Mouse (Mus musculus) CH12.LX (cell line): Measurements from ENCODE around the gene Wdr59. TPM values are rescaled to one million over a fixed set of nuclear protein-coding genes. Genes with fewer than 3 reads are reported as not detected.

Experiments
- DNase-seq: peaks from one replicate; pipeline ENCODE4 v3.0.0-alpha.2; 2013; ENCODE audit errors: extremely low read depth
- H3K27ac ChIP-seq: 2 replicates; pipeline ENCODE4 v1.5.1; 2012; ENCODE audit warnings: low read depth, mild to moderate bottlenecking, control low read depth, moderate library complexity; ENCODE audit not compliant: insufficient read depth
- H3K27me3 ChIP-seq: replicated peaks from 2 replicates; pipeline ENCODE3; 2012; ENCODE audit warnings: inconsistent platforms
- H3K36me3 ChIP-seq, 2 experiments: replicated peaks in 1 of 2; 2 replicates each; pipeline versions ENCODE3 to v1.6.1; 2012; ENCODE audit warnings: inconsistent platforms in 1 of 2, low read length in 1 of 2, mild to moderate bottlenecking in 1 of 2, mixed read lengths in 1 of 2, moderate library complexity in 1 of 2; ENCODE audit not compliant: control insufficient read depth in 1 of 2, insufficient read depth in 1 of 2
- H3K4me1 ChIP-seq, 2 experiments: 2 replicates each; pipeline ENCODE4 v1.6.1; 2012; ENCODE audit warnings: inconsistent platforms in 1 of 2, moderate library complexity in 1 of 2; ENCODE audit not compliant: insufficient read depth in 2 of 2, control insufficient read depth in 1 of 2
- H3K4me2 ChIP-seq: 2 replicates; pipeline ENCODE4 v1.6.1; 2012; ENCODE audit warnings: low read depth, mild to moderate bottlenecking, control low read depth; ENCODE audit not compliant: poor library complexity, insufficient read depth, severe bottlenecking
- H3K4me3 ChIP-seq, 3 experiments: fragments of 150-350 bp in 1 of 3; sonication (generic) in 1 of 3; replicated peaks in 1 of 3; 2 replicates each; pipeline versions ENCODE3 to v1.5.1; 2011 to 2012; ENCODE audit warnings: low read depth in 2 of 3, low read length in 2 of 3, mild to moderate bottlenecking in 2 of 3, moderate library complexity in 2 of 3, control low read depth in 1 of 3, improper control_type of control experiment in 1 of 3, inconsistent platforms in 1 of 3, mixed read lengths in 1 of 3; ENCODE audit not compliant: poor library complexity in 1 of 3
- H3K79me2 ChIP-seq: replicated peaks from 2 replicates; pipeline ENCODE4 v1.6.1; 2012; ENCODE audit warnings: mild to moderate bottlenecking, moderate library complexity; ENCODE audit not compliant: control insufficient read depth, poor library complexity, insufficient read depth, severe bottlenecking; ENCODE audit errors: extremely low read depth
- H3K9ac ChIP-seq: 2 replicates; pipeline ENCODE4 v1.6.1; 2012; ENCODE audit warnings: low read depth, mild to moderate bottlenecking, control low read depth, moderate library complexity; ENCODE audit not compliant: insufficient read depth
- H3K9me3 ChIP-seq: replicated peaks from 2 replicates; pipeline ENCODE3; 2012; ENCODE audit warnings: low read length, inconsistent platforms, mixed read lengths
- BHLHE40 ChIP-seq: IDR thresholded peaks from 2 replicates; pipeline ENCODE4 v1.6.1; 2011; ENCODE audit warnings: mild to moderate bottlenecking, low read depth, low read length, improper control_type of control experiment
- CHD1 ChIP-seq: IDR thresholded peaks from 2 replicates; pipeline ENCODE4 v1.6.1; 2012; ENCODE audit warnings: low read depth, low read length, improper control_type of control experiment, inconsistent platforms
- CTCF ChIP-seq, 2 experiments: IDR thresholded peaks in 1 of 2; conservative IDR thresholded peaks in 1 of 2; 2 replicates each; pipeline ENCODE4 v1.5.1; 2011 to 2012; ENCODE audit warnings: low read depth in 2 of 2, low read length in 2 of 2, improper control_type of control experiment in 1 of 2, inconsistent platforms in 1 of 2, mild to moderate bottlenecking in 1 of 2, moderate library complexity in 1 of 2
- E2F4 ChIP-seq: IDR thresholded peaks from 2 replicates; pipeline ENCODE4 v1.6.1; 2011; ENCODE audit warnings: low read depth, low read length, improper control_type of control experiment; ENCODE audit not compliant: insufficient replicate concordance
- EP300 ChIP-seq: IDR thresholded peaks from 2 replicates; pipeline ENCODE4 v1.6.1; 2011; ENCODE audit warnings: low read length, improper control_type of control experiment
- HCFC1 ChIP-seq: IDR thresholded peaks from 2 replicates; pipeline ENCODE4 v1.6.1; 2012; ENCODE audit warnings: low read depth, mild to moderate bottlenecking, inconsistent platforms, low read length, improper control_type of control experiment
- IRF4 ChIP-seq: IDR thresholded peaks from 2 replicates; pipeline ENCODE4 v1.6.1; 2014; ENCODE audit warnings: low read depth, mild to moderate bottlenecking, inconsistent platforms, low read length, improper control_type of control experiment
- JUN ChIP-seq: IDR thresholded peaks from 2 replicates; pipeline ENCODE4 v1.6.1; 2011; ENCODE audit warnings: low read depth, mild to moderate bottlenecking, low read length, improper control_type of control experiment, moderate library complexity; ENCODE audit not compliant: insufficient read depth
- JUND ChIP-seq: conservative IDR thresholded peaks from 2 replicates; pipeline ENCODE4 v1.6.1; 2011; ENCODE audit warnings: low read depth, low read length, improper control_type of control experiment
- KAT2A ChIP-seq: IDR thresholded peaks from 2 replicates; pipeline ENCODE4 v1.6.1; 2012; ENCODE audit warnings: low read length, improper control_type of control experiment, inconsistent platforms; ENCODE audit not compliant: insufficient replicate concordance
- MAX ChIP-seq: IDR thresholded peaks from 2 replicates; pipeline ENCODE4 v1.6.1; 2011; ENCODE audit warnings: low read length, improper control_type of control experiment
- MAZ ChIP-seq: IDR thresholded peaks from 2 replicates; pipeline ENCODE4 v1.6.1; 2012; ENCODE audit warnings: low read depth, mild to moderate bottlenecking, inconsistent platforms, low read length, improper control_type of control experiment, moderate library complexity
- MEF2A ChIP-seq: IDR thresholded peaks from 2 replicates; pipeline ENCODE4 v1.6.1; 2014; ENCODE audit warnings: low read depth, mild to moderate bottlenecking, inconsistent platforms, low read length, improper control_type of control experiment, borderline replicate concordance
- MXI1 ChIP-seq: IDR thresholded peaks from 2 replicates; pipeline ENCODE4 v1.6.1; 2011; ENCODE audit warnings: mild to moderate bottlenecking, low read depth, low read length, improper control_type of control experiment
- MYC ChIP-seq: IDR thresholded peaks from 2 replicates; pipeline ENCODE4 v1.6.1; 2011; ENCODE audit warnings: low read depth, mild to moderate bottlenecking, improper control_type of control experiment, low read length
- NELFE ChIP-seq: IDR thresholded peaks from 2 replicates; pipeline ENCODE4 v1.6.1; 2011; ENCODE audit warnings: low read depth, low read length, improper control_type of control experiment
- NRF1 ChIP-seq: IDR thresholded peaks from 2 replicates; pipeline ENCODE4 v1.6.1; 2014; ENCODE audit warnings: low read depth, mild to moderate bottlenecking, inconsistent platforms, low read length, improper control_type of control experiment, moderate library complexity
- POLR2A ChIP-seq: IDR thresholded peaks from 2 replicates; pipeline ENCODE4 v1.6.1; 2011; ENCODE audit warnings: low read depth, mild to moderate bottlenecking, improper control_type of control experiment, low read length
- POLR2AphosphoS2 ChIP-seq: IDR thresholded peaks from 2 replicates; pipeline ENCODE4 v1.6.1; 2011; ENCODE audit warnings: low read depth, low read length, improper control_type of control experiment
- SIN3A ChIP-seq: IDR thresholded peaks from 2 replicates; pipeline ENCODE4 v1.6.1; 2012; ENCODE audit warnings: low read length, improper control_type of control experiment, inconsistent platforms
- TBP ChIP-seq: conservative IDR thresholded peaks from 2 replicates; pipeline ENCODE4 v1.6.1; 2011; ENCODE audit warnings: low read depth, low read length, improper control_type of control experiment
- TCF12 ChIP-seq: IDR thresholded peaks from 2 replicates; pipeline ENCODE4 v1.6.1; 2014; ENCODE audit warnings: low read depth, mild to moderate bottlenecking, inconsistent platforms, low read length, improper control_type of control experiment
- USF2 ChIP-seq: conservative IDR thresholded peaks from 2 replicates; pipeline ENCODE4 v1.6.1; 2011; ENCODE audit warnings: low read depth, low read length, improper control_type of control experiment
- ZKSCAN1 ChIP-seq: IDR thresholded peaks from 2 replicates; pipeline ENCODE4 v1.6.1; 2012; ENCODE audit warnings: low read depth, inconsistent platforms, low read length, improper control_type of control experiment, borderline replicate concordance
- ZNF384 ChIP-seq: IDR thresholded peaks from 2 replicates; pipeline ENCODE4 v1.6.1; 2012; ENCODE audit warnings: low read depth, low read length, improper control_type of control experiment, inconsistent platforms
- dilution Hi-C: fragments of 300-500 bp; cut with MboI; formaldehyde crosslinking; loops from 2 replicates; pipeline ENCODE4 v1.14.3; 2020; ENCODE audit warnings: low sequenced_read_pairs; ENCODE audit not compliant: extremely low pct_unique_long_range_greater_than_20kb, extremely low pct_ligation_motif_present
- in situ Hi-C: fragments of 300-500 bp; cut with MboI; formaldehyde crosslinking; loops from 3 replicates; pipeline ENCODE4 v1.14.3; 2019; ENCODE audit warnings: low sequenced_read_pairs, low pct_ligation_motif_present, low pct_unique_long_range_greater_than_20kb, mixed read lengths
- polyA plus RNA-seq: library from polyadenylated mRNA; unstranded; fragments of >175 nt; gene quantifications from 2 replicates; pipeline ENCODE4 v1.2.1, GENCODE M21; 2012; ENCODE audit warnings: low read depth; ENCODE audit not compliant: insufficient read length
- total RNA-seq, 2 experiments: library from RNA; depleted of rRNA; stranded (reverse); fragments of 300-350 nt in 1 of 2; fragments of >200 nt in 1 of 2; gene quantifications; 2 replicates each; pipeline ENCODE4 v1.2.3; 2012 to 2014

The Wdr59 gene
- total and polyA plus RNA-seq, 3 experiments = 6.2 to 15.6 (median 8.1) TPM

DNA sequence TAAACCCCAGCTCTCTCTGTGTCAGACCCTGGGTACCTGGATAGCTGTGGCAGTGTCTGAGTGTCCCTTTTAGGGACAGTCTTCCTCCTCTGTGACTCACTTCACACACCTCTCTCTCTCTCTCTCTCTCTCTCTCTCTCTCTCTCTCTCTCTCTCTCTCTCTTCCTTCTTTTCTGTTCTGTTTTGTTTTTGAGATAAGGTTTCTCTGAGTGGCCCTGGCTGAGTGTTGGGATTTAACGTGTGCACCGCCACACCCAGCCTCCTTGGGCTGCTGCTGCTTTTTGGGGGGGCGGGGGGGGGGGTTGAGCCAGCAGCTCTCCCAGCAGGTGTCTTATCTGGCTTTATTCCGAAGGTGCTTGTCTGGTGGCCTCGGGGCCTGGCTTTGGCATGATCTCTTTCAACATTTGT is 43.9 kb upstream of the Wdr59 start:
- H3K4me2 ChIP-seq = no peak overlapping the region
- in situ Hi-C loops = no loop called here
- TF ChIP-seq BHLHE40 = no peak
- no peak for TF ChIP-seq USF2
- TF ChIP-seq, all 38 proteins: peak for 0
- Histone ChIP-seq H3K4me1 (peaks cover 2 to 47% of the 10 kb centered on the region in 2 experiments; a peak in 2 of 4 replicates), H3K4me3 (no peak overlapping the region), H3K9ac (no peak overlapping the region), H3K27ac (no peak overlapping the region), H3K9me3 (no peaks in the 10 kb centered on the region), H3K27me3 (no peaks in the 10 kb centered on the region), H3K36me3 (peaks cover 0 to 4% of the 10 kb centered on the region in 2 experiments), H3K79me2 (no peaks in the 10 kb centered on the region)
- DNase-seq = no peak
- dilution Hi-C loops = no loop called here

DNA sequence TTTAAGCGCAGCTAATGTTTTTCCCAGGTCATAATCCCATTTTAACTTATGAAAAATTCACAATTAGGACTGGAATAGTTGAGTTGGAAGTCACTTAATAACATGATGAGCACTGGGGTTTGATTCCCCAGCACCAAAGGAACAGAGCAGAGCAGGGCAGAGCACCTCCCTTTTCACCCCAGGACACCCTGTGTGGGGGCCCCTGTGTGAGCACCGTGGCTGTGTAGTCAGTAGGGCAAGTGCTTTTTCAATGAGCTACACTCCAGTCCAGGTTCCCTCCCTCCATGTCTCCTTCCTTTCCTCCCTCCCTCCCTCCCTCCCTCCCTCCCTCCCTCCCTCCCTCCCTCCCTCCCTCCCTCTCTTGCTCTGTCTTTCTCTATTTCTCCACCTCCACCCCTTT is 42.2 kb upstream of the Wdr59 start:
- in situ Hi-C loops = no loop called here
- H3K4me1 ChIP-seq = peaks cover 0 to 33% of the 10 kb centered on the region in 2 experiments; a peak in 2 of 4 replicates
- no peak overlapping the region for H3K4me3 ChIP-seq
- H3K36me3 ChIP-seq = peaks cover 0 to 4% of the 10 kb centered on the region in 2 experiments
- no peak overlapping the region for H3K27ac ChIP-seq
- H3K27me3 ChIP-seq = no peaks in the 10 kb centered on the region
- DNase-seq = no peak
- TF ChIP-seq ZKSCAN1 (no peak), NELFE (no peak), MAZ (no peak), IRF4 (no peak), CTCF (conservative IDR thresholded peaks at IDR 0.05 in 1 of 2, IDR thresholded peaks at IDR 0.05 in 1 of 2; ENCODE audit: low read depth in 2 of 2, low read length in 2 of 2) (no peak), BHLHE40 (no peak), POLR2A (no peak), HCFC1 (no peak), MXI1 (no peak), E2F4 (no peak), TBP (no peak), TCF12 (no peak)
- no peaks in the 10 kb centered on the region for H3K79me2 ChIP-seq
- no peaks in the 10 kb centered on the region for H3K9me3 ChIP-seq
- dilution Hi-C loops = no loop called here
- H3K9ac ChIP-seq = no peak overlapping the region
- H3K4me2 ChIP-seq = no peak overlapping the region

DNA sequence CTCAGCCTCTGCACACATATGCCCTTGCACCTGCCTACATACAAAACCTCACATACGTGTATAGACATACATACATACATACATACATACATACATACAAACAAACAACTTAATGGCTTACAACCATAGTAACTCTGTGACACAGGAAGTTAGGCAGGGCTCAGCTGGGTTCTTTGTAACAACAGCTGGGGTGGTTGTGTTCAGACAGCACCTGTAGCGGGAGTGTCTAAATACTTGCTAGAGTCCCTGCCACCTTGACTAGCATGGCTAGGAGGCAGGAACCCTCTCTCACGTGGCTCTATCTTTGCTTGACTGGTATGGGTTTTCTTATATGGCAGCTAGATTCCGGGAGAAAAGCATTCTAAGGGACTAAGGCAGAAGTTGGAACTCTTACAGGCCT is 41.8 kb upstream of the Wdr59 start:
- Histone ChIP-seq H3K4me3 (no peak overlapping the region), H3K4me1 (peaks cover 0 to 30% of the 10 kb centered on the region in 2 experiments; a peak in 2 of 4 replicates), H3K4me2 (no peak overlapping the region), H3K9ac (no peak overlapping the region), H3K27me3 (no peaks in the 10 kb centered on the region), H3K79me2 (no peaks in the 10 kb centered on the region), H3K27ac (no peak overlapping the region), H3K9me3 (no peaks in the 10 kb centered on the region), H3K36me3 (peaks cover 0 to 4% of the 10 kb centered on the region in 2 experiments)
- in situ Hi-C loops (no loop called here), dilution Hi-C loops (no loop called here)
- DNase-seq = no peak
- TF ChIP-seq MAX (no peak), ZKSCAN1 (no peak), HCFC1 (no peak), ZNF384 (no peak), POLR2AphosphoS2 (no peak), SIN3A (no peak), NELFE (no peak), JUN (no peak), POLR2A (no peak), MYC (no peak), CHD1 (no peak), MEF2A (no peak), NRF1 (no peak), TBP (no peak), KAT2A (no peak), JUND (no peak), EP300 (no peak), MAZ (no peak)
